Mouse (Mus musculus): ENCODE results near the gene Nxn. TPM values are rescaled to one million over a fixed set of nuclear protein-coding genes. Genes with fewer than 3 reads are reported as not detected.
A peak's percentile ranks its signal among the peaks of the same experiment; 100 is the strongest.

The Nxn gene
- polyA plus RNA-seq, 1 experiment from 2014 or later: 28.7 TPM

DNA sequence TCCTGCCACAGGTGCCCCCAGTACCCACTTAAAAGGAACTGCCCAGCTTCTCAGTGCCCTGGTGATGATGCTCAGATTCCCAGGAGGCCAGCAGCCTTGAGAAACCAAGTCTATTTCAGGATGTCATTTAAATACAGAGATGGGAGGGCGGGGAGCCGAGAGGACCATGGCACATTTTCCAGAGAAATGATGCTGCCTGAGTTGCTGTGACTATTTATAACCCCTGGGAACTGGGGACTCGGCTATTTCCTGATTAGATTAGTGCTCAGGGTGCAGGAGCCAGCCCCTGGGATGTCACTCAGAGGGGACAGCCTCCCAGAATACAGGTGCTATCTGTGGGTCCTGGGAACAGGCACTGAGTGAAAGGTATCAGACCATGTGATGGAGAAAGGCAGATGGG, 28.8 kb upstream of the Nxn start:
- Histone ChIP-seq H3K27me3 (ENCODE audit: control insufficient read depth, insufficient read depth, low read length) (no peaks in the 10 kb centered on the region), H3K9me3 (replicated peaks; ENCODE audit: control insufficient read depth, low read length) (no peaks in the 10 kb centered on the region), H3K27ac (ENCODE audit: low read length) (no peak overlapping the region), H3K9ac (ENCODE audit: low read length) (no peak overlapping the region), H3K36me3 (ENCODE audit: control insufficient read depth, insufficient read depth, low read length) (peaks cover 8% of the 10 kb centered on the region), H3K4me1 (ENCODE audit: control insufficient read depth, insufficient read depth, low read length) (peaks cover 29% of the 10 kb centered on the region), H3K4me3 (replicated peaks; ENCODE audit: low read length) (no peak overlapping the region), H3K4me2 (ENCODE audit: low read depth, low read length) (no peak overlapping the region)
- WGBS: 68% methylated on average over 3 of the region's 3 CpGs
- ATAC-seq (ENCODE audit: insufficient read depth, low FRiP score): no peak

- ATAC-seq (ENCODE audit: insufficient read depth, low FRiP score): no peak; the same call in 1 of the 2 replicates
- H3K27me3 ChIP-seq (ENCODE audit: control insufficient read depth, insufficient read depth, low read length): no peaks in the 10 kb centered on the region
- no peak overlapping the region for H3K9ac ChIP-seq (ENCODE audit: low read length)
- 54% methylated on average over 6 of the region's 6 CpGs for WGBS
- no peaks in the 10 kb centered on the region for H3K9me3 ChIP-seq (replicated peaks; ENCODE audit: control insufficient read depth, low read length)
- peaks cover 10% of the 10 kb centered on the region for H3K36me3 ChIP-seq (ENCODE audit: control insufficient read depth, insufficient read depth, low read length)
- no peak overlapping the region for H3K4me3 ChIP-seq (replicated peaks; ENCODE audit: low read length)
- H3K4me2 ChIP-seq (ENCODE audit: low read depth, low read length): no peak overlapping the region
- H3K27ac ChIP-seq (ENCODE audit: low read length): peak overlapping the region; percentile 47
- peaks cover 29% of the 10 kb centered on the region for H3K4me1 ChIP-seq (ENCODE audit: control insufficient read depth, insufficient read depth, low read length)
Observed at GRCm38 (mm10) chr11:76425749-76426148, 26.8 kb upstream of the Nxn start.

- Histone ChIP-seq H3K9ac (ENCODE audit: low read length) (no peak overlapping the region), H3K4me1 (ENCODE audit: control insufficient read depth, insufficient read depth, low read length) (peaks cover 18% of the 10 kb centered on the region), H3K36me3 (ENCODE audit: control insufficient read depth, insufficient read depth, low read length) (peaks cover 21% of the 10 kb centered on the region), H3K4me2 (ENCODE audit: low read depth, low read length) (no peak overlapping the region), H3K27ac (ENCODE audit: low read length) (no peak overlapping the region), H3K4me3 (replicated peaks; ENCODE audit: low read length) (no peak overlapping the region), H3K27me3 (ENCODE audit: control insufficient read depth, insufficient read depth, low read length) (no peaks in the 10 kb centered on the region), H3K9me3 (replicated peaks; ENCODE audit: control insufficient read depth, low read length) (no peaks in the 10 kb centered on the region)
- 65% methylated on average over 4 of the region's 4 CpGs for WGBS
- no peak for ATAC-seq (ENCODE audit: insufficient read depth, low FRiP score)
Observed at GRCm38 (mm10) chr11:76420896-76421295, 22.0 kb upstream of the Nxn start.

DNA sequence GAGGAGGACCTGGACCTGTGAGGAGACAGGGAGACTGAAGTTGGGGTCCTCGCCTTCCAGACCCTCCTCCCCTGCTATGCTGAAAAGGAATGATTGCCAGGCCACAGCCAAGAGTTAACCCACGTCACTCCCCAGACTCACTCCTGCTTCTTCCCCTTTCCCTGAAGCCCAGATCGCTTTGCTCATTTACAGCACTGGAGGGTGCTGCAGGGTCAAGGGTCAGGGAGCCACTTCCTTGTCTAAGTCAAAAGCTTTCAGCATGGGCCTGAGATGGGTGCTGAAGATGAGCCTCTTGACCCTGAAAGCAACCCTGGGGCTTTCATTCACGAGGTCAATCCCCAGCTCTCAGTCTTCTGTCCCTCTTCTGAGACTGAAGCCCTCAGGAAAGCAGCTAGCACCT, 20.2 kb upstream of the Nxn start:
- 0 out of 2 replicates have a peak, but pooled peaks cover 11% of the 10 kb centered on the region for H3K4me1 ChIP-seq (ENCODE audit: control insufficient read depth, insufficient read depth, low read length)
- 68% methylated on average over 4 of the region's 4 CpGs for WGBS

GRCm38 (mm10) chr11:76418423-76418822, 19.5 kb upstream of the Nxn start:
- Histone ChIP-seq H3K27ac (ENCODE audit: low read length) (no peak overlapping the region), H3K9me3 (replicated peaks; ENCODE audit: control insufficient read depth, low read length) (no peaks in the 10 kb centered on the region), H3K4me2 (ENCODE audit: low read depth, low read length) (no peak overlapping the region), H3K4me1 (ENCODE audit: control insufficient read depth, insufficient read depth, low read length) (0 out of 2 replicates have a peak, but pooled peaks cover 11% of the 10 kb centered on the region), H3K36me3 (ENCODE audit: control insufficient read depth, insufficient read depth, low read length) (peaks cover 20% of the 10 kb centered on the region; the same call in 1 of the 2 replicates), H3K9ac (ENCODE audit: low read length) (no peak overlapping the region), H3K27me3 (ENCODE audit: control insufficient read depth, insufficient read depth, low read length) (no peaks in the 10 kb centered on the region), H3K4me3 (replicated peaks; ENCODE audit: low read length) (no peak overlapping the region)
- WGBS: 67% methylated on average over 8 of the region's 8 CpGs
- no peak for ATAC-seq (ENCODE audit: insufficient read depth, low FRiP score)

More for the DNA sequence above, 20.2 kb upstream of the Nxn start:
- H3K9me3 ChIP-seq (replicated peaks; ENCODE audit: control insufficient read depth, low read length): no peaks in the 10 kb centered on the region
- no peak for ATAC-seq (ENCODE audit: insufficient read depth, low FRiP score)
- H3K36me3 ChIP-seq (ENCODE audit: control insufficient read depth, insufficient read depth, low read length): peaks cover 20% of the 10 kb centered on the region
- H3K27me3 ChIP-seq (ENCODE audit: control insufficient read depth, insufficient read depth, low read length): no peaks in the 10 kb centered on the region
- H3K4me3 ChIP-seq (replicated peaks; ENCODE audit: low read length): no peak overlapping the region
- H3K27ac ChIP-seq (ENCODE audit: low read length): no peak overlapping the region
- H3K9ac ChIP-seq (ENCODE audit: low read length): no peak overlapping the region
- no peak overlapping the region for H3K4me2 ChIP-seq (ENCODE audit: low read depth, low read length)

- Histone ChIP-seq H3K4me3 (replicated peaks; ENCODE audit: low read length) (no peak overlapping the region), H3K27me3 (ENCODE audit: control insufficient read depth, insufficient read depth, low read length) (no peaks in the 10 kb centered on the region), H3K4me2 (ENCODE audit: low read depth, low read length) (no peak overlapping the region), H3K27ac (ENCODE audit: low read length) (peak overlapping the region; percentile 35), H3K4me1 (ENCODE audit: control insufficient read depth, insufficient read depth, low read length) (0 out of 2 replicates have a peak, but pooled peaks cover 11% of the 10 kb centered on the region), H3K9me3 (replicated peaks; ENCODE audit: control insufficient read depth, low read length) (no peaks in the 10 kb centered on the region), H3K9ac (ENCODE audit: low read length) (no peak overlapping the region), H3K36me3 (ENCODE audit: control insufficient read depth, insufficient read depth, low read length) (peaks cover 16% of the 10 kb centered on the region; the same call in 1 of the 2 replicates)
- WGBS: 30% methylated on average over 2 of the region's 2 CpGs
- peak; percentile 45; the same call in 1 of the 2 replicates for ATAC-seq (ENCODE audit: insufficient read depth, low FRiP score)
Observed at GRCm38 (mm10) chr11:76415985-76416384, 17.0 kb upstream of the Nxn start.

DNA sequence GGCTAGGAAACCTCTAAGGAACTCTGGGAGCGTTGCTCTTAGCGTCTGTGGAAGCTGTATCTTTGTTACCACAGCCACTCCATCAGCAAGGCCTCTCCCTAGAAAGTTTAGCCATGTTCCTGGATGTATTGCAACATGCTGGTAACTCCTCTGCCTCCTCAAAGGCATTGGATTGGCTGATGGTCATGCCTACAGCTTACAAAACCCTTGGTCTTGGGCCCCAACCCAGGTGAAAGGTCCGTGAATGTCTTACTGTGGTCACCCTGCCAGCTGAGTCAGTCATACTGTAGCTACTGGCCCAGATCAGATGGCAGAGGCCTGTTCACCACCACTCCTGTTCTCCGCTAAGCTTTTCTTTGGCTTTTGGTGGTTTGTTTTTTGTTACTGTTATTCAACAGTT, 16.1 kb upstream of the Nxn start:
- Histone ChIP-seq H3K4me2 (ENCODE audit: low read depth, low read length) (no peak overlapping the region), H3K9me3 (replicated peaks; ENCODE audit: control insufficient read depth, low read length) (no peaks in the 10 kb centered on the region), H3K27me3 (ENCODE audit: control insufficient read depth, insufficient read depth, low read length) (no peaks in the 10 kb centered on the region), H3K4me3 (replicated peaks; ENCODE audit: low read length) (no peak overlapping the region), H3K36me3 (ENCODE audit: control insufficient read depth, insufficient read depth, low read length) (peaks cover 16% of the 10 kb centered on the region; the same call in 1 of the 2 replicates), H3K27ac (ENCODE audit: low read length) (no peak overlapping the region), H3K9ac (ENCODE audit: low read length) (no peak overlapping the region), H3K4me1 (ENCODE audit: control insufficient read depth, insufficient read depth, low read length) (0 out of 2 replicates have a peak, but pooled peaks cover 11% of the 10 kb centered on the region)
- 96% methylated on average over 4 of the region's 4 CpGs for WGBS
- ATAC-seq (ENCODE audit: insufficient read depth, low FRiP score): no peak

GRCm38 (mm10) chr11:76413202-76413601, 14.3 kb upstream of the Nxn start:
- H3K4me2 ChIP-seq (ENCODE audit: low read depth, low read length): no peak overlapping the region
- peak; percentile 35; the same call in 1 of the 2 replicates for ATAC-seq (ENCODE audit: insufficient read depth, low FRiP score)
- 0 out of 2 replicates have a peak, but pooled peaks cover 11% of the 10 kb centered on the region for H3K4me1 ChIP-seq (ENCODE audit: control insufficient read depth, insufficient read depth, low read length)
- no peaks in the 10 kb centered on the region for H3K27me3 ChIP-seq (ENCODE audit: control insufficient read depth, insufficient read depth, low read length)
- H3K27ac ChIP-seq (ENCODE audit: low read length): no peak overlapping the region
- no peak overlapping the region for H3K9ac ChIP-seq (ENCODE audit: low read length)
- H3K9me3 ChIP-seq (replicated peaks; ENCODE audit: control insufficient read depth, low read length): no peaks in the 10 kb centered on the region
- 58% methylated on average over 4 of the region's 4 CpGs for WGBS
- no peak overlapping the region for H3K4me3 ChIP-seq (replicated peaks; ENCODE audit: low read length)
- 0 out of 2 replicates have a peak, but pooled peaks cover 4% of the 10 kb centered on the region for H3K36me3 ChIP-seq (ENCODE audit: control insufficient read depth, insufficient read depth, low read length)

- no peaks in the 10 kb centered on the region for H3K27me3 ChIP-seq (ENCODE audit: control insufficient read depth, insufficient read depth, low read length)
- no peak overlapping the region for H3K4me2 ChIP-seq (ENCODE audit: low read depth, low read length)
- WGBS: 64% methylated on average over 12 of the region's 12 CpGs
- no peaks in the 10 kb centered on the region for H3K9me3 ChIP-seq (replicated peaks; ENCODE audit: control insufficient read depth, low read length)
- no peaks in the 10 kb centered on the region; the same call in 1 of the 2 replicates for H3K4me1 ChIP-seq (ENCODE audit: control insufficient read depth, insufficient read depth, low read length)
- H3K36me3 ChIP-seq (ENCODE audit: control insufficient read depth, insufficient read depth, low read length): 0 out of 2 replicates have a peak, but pooled peaks cover 4% of the 10 kb centered on the region
- no peak overlapping the region for H3K9ac ChIP-seq (ENCODE audit: low read length)
- no peak for ATAC-seq (ENCODE audit: insufficient read depth, low FRiP score)
- no peak overlapping the region for H3K27ac ChIP-seq (ENCODE audit: low read length)
- no peak overlapping the region for H3K4me3 ChIP-seq (replicated peaks; ENCODE audit: low read length)
Observed at GRCm38 (mm10) chr11:76410826-76411225, 11.9 kb upstream of the Nxn start.

Data from stomach, embryonic 16.5 days (tissue).